Mouse (Mus musculus): Measurements from ENCODE around the gene Dusp18. TPM values are rescaled to one million over a fixed set of nuclear protein-coding genes. Genes with fewer than 3 reads are reported as not detected.

The Dusp18 gene
- total RNA-seq, 2 experiments from 2014 or later, result 0.09 TPM; not detected in 1

- peak; percentile 66 for ATAC-seq (replicated peaks; ENCODE audit: low FRiP score, poor library complexity, severe bottlenecking)
These were observed 26.3 kb downstream of the Dusp18 start for GRCm38 (mm10) chr11:3921281-3921850.

- ATAC-seq (replicated peaks; ENCODE audit: low FRiP score, poor library complexity, severe bottlenecking), result no peak
These were observed 27.1 kb downstream of the Dusp18 start for GRCm38 (mm10) chr11:3922115-3922514.

DNA sequence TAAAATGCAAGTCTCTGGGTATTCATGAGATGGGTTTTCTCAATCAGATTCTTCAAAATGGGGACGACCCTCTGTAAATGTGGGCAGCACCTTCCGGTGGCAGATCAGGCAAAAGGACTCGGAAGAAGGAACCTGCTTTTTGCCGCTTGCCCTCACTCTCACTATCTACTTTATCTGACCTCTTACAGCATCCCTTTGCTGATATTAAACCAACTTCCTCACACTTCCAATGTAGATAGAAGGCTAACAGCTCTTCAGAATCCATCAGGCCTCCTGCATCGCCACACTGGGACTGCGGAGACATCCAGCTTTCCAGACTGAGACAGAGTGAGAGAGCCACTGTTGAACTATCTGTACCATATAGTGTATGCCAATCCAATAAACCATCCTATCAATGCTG is 27.7 kb downstream of the Dusp18 start:
- ATAC-seq (replicated peaks; ENCODE audit: low FRiP score, poor library complexity, severe bottlenecking), result no peak

DNA sequence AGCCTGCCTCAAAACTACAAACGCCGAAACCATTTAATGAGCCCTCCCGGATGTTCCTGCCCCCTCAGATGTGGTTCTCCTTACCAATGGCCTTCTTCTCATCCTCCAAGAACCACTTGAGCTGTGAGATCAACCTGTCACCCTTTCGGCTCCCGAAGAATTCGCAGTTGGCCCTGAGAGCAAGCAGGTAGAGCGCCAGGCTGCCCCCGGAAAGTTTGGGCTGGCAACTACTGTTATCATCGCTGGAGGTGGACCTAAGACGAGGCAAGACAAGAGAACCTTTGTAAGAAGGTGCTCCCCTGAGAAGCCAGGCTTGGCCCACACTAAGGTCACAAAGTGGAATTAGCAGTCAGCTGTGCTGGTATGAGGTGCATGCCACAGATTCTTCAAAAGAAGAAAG is 30.9 kb downstream of the Dusp18 start:
- no peak for ATAC-seq (replicated peaks; ENCODE audit: low FRiP score, poor library complexity, severe bottlenecking)

DNA sequence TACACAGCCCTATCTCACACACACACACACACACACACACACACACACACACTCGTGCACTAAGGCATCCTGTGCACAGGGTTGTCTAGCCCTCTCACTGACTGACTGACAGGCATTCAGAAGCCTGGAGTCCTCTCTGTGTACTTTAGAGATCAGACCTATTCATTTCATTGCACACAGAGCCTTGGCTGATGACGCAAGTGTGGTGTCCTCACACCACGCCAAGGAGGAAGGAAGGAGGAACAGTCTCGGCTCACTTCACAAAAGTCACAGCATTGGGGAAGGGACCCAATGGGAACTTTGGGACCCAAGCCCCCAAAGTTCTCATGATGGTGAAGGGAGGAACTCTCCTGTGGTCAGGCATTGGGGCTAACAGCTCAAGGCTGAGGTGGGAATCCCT is 35.0 kb downstream of the Dusp18 start:
- no peak for ATAC-seq (replicated peaks; ENCODE audit: low FRiP score, poor library complexity, severe bottlenecking)

DNA sequence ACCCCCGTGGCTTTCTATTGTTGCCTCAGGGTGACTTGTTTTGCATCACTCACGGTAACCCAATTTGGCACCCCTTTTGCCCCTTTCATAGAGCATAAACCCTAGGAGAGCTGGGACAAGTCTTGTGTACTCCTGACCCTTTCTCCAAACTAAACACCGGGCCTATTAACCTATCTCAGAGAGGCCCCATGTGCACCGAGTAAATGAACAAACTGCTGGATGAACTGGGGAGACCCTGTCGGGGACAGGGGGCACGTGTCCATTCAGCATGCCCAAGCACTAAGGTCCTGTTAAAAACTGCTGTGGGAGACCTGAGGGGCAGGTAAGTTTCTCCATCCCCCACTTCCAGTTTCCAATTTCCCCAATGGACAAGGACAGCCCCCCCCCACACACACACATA is 35.9 kb downstream of the Dusp18 start:
- no peak for ATAC-seq (replicated peaks; ENCODE audit: low FRiP score, poor library complexity, severe bottlenecking)

DNA sequence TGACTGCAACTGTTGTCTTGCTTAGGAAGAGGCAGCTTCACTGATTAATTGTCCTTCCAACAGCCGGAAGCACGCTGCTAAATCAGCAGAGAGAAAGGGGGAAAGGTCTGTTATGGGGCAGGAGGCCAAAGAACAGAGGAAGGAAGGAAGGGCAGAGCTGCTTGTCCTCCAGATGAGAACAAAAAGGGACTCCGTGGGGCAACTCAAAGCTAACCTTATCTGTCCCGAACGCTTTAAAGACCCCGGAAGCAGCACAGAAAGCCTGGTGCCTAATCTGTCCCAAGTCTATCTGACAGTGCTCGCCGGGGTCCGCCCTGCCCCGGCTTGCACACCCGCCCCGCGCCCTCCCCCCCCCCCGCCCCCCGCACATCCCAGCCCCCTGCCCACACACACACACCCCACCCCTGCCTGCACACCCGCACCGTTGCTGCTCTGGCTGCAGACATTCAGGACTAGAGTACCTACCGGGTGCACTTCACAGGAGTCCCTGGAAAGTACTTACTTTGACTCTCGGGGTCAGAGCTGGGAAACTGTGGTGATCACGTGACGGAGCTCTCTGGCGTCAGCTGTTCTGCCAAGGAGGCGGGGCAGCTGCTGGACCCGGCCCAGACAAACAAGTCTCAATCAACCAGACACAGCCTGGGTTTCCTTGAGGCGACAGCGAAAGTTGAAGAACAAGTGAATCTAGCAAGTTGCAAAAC is 36.6 kb downstream of the Dusp18 start, which contains the start of gene Tcn2:
Gene Tcn2, minus strand, starts transcription at position 649 of the 701 bp plus-strand sequence.
- ATAC-seq (replicated peaks; ENCODE audit: low FRiP score, poor library complexity, severe bottlenecking), result peak; percentile 54

DNA sequence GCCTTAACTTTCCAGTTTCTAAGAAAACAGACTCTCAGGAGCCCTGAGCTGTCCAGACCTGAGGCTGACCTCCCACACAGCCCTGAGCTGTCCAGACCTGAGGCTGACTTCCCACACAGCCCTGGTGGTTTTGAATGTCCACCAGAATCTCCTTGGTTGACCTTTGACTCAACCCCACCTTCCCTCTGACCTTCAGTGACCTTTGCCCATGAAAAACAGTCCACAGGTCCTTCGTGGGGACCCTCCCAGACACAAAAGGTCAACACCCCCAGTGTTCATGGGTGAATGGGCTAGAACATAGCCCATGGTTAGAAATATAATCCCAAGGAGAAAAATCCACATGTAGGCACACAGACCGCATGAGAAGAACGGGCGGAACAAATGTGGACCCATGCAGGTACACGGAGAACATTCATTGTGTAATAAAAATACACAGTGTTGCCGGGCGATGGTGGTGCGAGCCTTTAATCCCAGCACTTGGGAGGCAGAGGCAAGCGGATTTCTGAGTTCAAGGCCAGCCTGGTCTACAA is 38.8 kb downstream of the Dusp18 start:
- ATAC-seq (replicated peaks; ENCODE audit: low FRiP score, poor library complexity, severe bottlenecking), result no peak

DNA sequence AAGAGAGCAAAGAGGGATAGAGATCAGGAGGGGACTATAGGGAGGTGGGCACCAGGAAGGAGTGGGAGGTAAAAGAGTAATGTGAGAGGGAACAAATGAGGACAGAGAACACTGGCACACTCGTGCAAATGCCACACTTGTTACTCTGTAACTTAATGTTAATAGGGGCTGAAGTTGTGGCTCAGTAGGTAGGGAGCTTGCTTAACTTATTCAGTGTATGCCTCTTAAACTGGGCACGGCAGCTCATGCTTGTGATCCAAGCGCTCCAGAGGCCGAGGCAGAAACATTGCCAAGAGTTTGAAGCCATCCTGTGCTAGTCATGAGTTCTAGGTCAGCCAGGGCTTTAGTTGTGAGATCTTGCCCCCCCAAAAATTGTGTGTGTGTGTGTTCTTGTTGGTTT is 40.1 kb downstream of the Dusp18 start:
- ATAC-seq (replicated peaks; ENCODE audit: low FRiP score, poor library complexity, severe bottlenecking), result no peak

DNA sequence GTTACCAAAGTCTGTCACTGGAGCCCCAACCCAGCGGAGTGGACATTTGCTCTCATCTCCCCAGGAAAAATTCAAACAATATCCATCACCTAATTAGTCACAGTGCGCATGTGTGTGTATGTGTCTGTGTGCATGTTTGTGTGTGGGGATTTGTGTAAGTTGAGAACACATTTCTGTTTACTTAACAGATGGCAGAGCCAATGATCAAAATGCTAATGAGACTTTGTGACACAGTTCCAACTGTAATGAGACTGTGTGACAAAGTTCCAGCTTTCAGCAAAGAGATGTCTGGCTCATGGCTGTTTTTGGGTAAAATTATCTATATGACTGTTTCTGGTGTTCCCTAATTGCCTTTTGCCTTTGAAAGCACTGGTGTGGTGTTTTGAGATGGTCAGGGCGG is 41.3 kb downstream of the Dusp18 start:
- ATAC-seq (replicated peaks; ENCODE audit: low FRiP score, poor library complexity, severe bottlenecking), result no peak

GRCm38 (mm10) chr11:3937321-3937874 is 42.4 kb downstream of the Dusp18 start:
- no peak for ATAC-seq (replicated peaks; ENCODE audit: low FRiP score, poor library complexity, severe bottlenecking)

DNA sequence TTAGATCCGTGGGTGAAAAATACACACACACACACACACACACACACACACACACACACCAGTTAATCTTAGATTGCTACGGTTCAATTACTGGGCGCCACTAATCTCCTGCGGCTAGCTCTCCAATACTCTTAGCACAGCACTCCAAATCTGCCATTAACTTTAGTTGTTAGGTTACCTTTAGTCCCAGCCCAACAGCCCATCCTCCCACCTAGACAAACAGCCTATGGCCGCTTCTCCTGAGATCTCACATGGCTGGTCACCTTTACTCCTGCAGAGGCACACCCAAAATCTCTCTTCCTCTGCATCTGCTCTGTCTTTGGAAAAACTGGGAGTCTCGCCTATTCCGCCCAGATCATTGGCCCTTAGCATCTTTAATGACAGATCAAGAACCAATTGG is 46.3 kb downstream of the Dusp18 start:
- ATAC-seq (replicated peaks; ENCODE audit: low FRiP score, poor library complexity, severe bottlenecking), result no peak

- no peak for ATAC-seq (replicated peaks; ENCODE audit: low FRiP score, poor library complexity, severe bottlenecking)
These were observed 51.3 kb downstream of the Dusp18 start for GRCm38 (mm10) chr11:3946386-3946785.

Other genes with a start within 250 kb of the Dusp18 start
- 4.0 and 7.7 TPM in 2 replicates for gene Morc2a, start 246.0 kb upstream of the Dusp18 start, total RNA-seq (2015; ENCODE audit: low replicate concordance)
- gene Morc2a, start 246.0 kb upstream of the Dusp18 start, total RNA-seq (2017; ENCODE audit: low replicate concordance), result 8.1 and 10.0 TPM in 2 replicates
- gene Osbp2, start 31.3 kb upstream of the Dusp18 start, total RNA-seq (2015; ENCODE audit: low replicate concordance), result not detected in 2 replicates
- not detected in 2 replicates for gene Osbp2, start 31.3 kb upstream of the Dusp18 start, total RNA-seq (2017; ENCODE audit: low replicate concordance)
- gene 4921536K21Rik, start 142 bp upstream of the Dusp18 start, total RNA-seq (2015; ENCODE audit: low replicate concordance), result not detected in 2 replicates
- gene 4921536K21Rik, start 142 bp upstream of the Dusp18 start, total RNA-seq (2017; ENCODE audit: low replicate concordance), result not detected in 2 replicates
- gene Slc35e4, start 19.4 kb downstream of the Dusp18 start, total RNA-seq (2015; ENCODE audit: low replicate concordance), result 0.38 and 0.63 TPM in 2 replicates
- gene Slc35e4, start 19.4 kb downstream of the Dusp18 start, total RNA-seq (2017; ENCODE audit: low replicate concordance), result not detected in 2 replicates
- gene Tcn2, start 36.9 kb downstream of the Dusp18 start, total RNA-seq (2015; ENCODE audit: low replicate concordance), result 33.4 and 50.3 TPM in 2 replicates
- 12.0 and 20.8 TPM in 2 replicates for gene Tcn2, start 36.9 kb downstream of the Dusp18 start, total RNA-seq (2017; ENCODE audit: low replicate concordance)
- 11.3 and 15.0 TPM in 2 replicates for gene Pes1, start 68.7 kb downstream of the Dusp18 start, total RNA-seq (2015; ENCODE audit: low replicate concordance)
- gene Pes1, start 68.7 kb downstream of the Dusp18 start, total RNA-seq (2017; ENCODE audit: low replicate concordance), result 19.0 and 20.4 TPM in 2 replicates
- not detected in 2 replicates for gene 4930556J24Rik, start 81.5 kb downstream of the Dusp18 start, total RNA-seq (2015; ENCODE audit: low replicate concordance)
- not detected in 2 replicates for gene 4930556J24Rik, start 81.5 kb downstream of the Dusp18 start, total RNA-seq (2017; ENCODE audit: low replicate concordance)
- gene Gal3st1, start 88.4 kb downstream of the Dusp18 start, total RNA-seq (2015; ENCODE audit: low replicate concordance), result not detected in 2 replicates
- gene Gal3st1, start 88.4 kb downstream of the Dusp18 start, total RNA-seq (2017; ENCODE audit: low replicate concordance), result not detected in 2 replicates
- not detected in 2 replicates for gene Sec14l4, start 136.2 kb downstream of the Dusp18 start, total RNA-seq (2015; ENCODE audit: low replicate concordance)
- gene Sec14l4, start 136.2 kb downstream of the Dusp18 start, total RNA-seq (2017; ENCODE audit: low replicate concordance), result not detected in 2 replicates
- not detected in 2 replicates for gene Sec14l3, start 169.6 kb downstream of the Dusp18 start, total RNA-seq (2015; ENCODE audit: low replicate concordance)
- not detected in 2 replicates for gene Sec14l3, start 169.6 kb downstream of the Dusp18 start, total RNA-seq (2017; ENCODE audit: low replicate concordance)
- gene Mtfp1, start 200.2 kb downstream of the Dusp18 start, total RNA-seq (2015; ENCODE audit: low replicate concordance), result 1.9 and 8.2 TPM in 2 replicates
- 3.7 and 5.6 TPM in 2 replicates for gene Mtfp1, start 200.2 kb downstream of the Dusp18 start, total RNA-seq (2017; ENCODE audit: low replicate concordance)
- gene Sec14l2, start 228.2 kb downstream of the Dusp18 start, total RNA-seq (2015; ENCODE audit: low replicate concordance), result 1.5 and 7.7 TPM in 2 replicates
- 2.5 and 9.9 TPM in 2 replicates for gene Sec14l2, start 228.2 kb downstream of the Dusp18 start, total RNA-seq (2017; ENCODE audit: low replicate concordance)
- 1.5 and 2.5 TPM in 2 replicates for gene Rnf215, start 240.0 kb downstream of the Dusp18 start, total RNA-seq (2015; ENCODE audit: low replicate concordance)
- gene Rnf215, start 240.0 kb downstream of the Dusp18 start, total RNA-seq (2017; ENCODE audit: low replicate concordance), result 4.7 and 8.6 TPM in 2 replicates

Data from erythroblast, adult 5-6 weeks (primary cell).